Mouse (Mus musculus) kidney, adult 11 months (tissue): Measurements from ENCODE around the gene Ccdc148.

ENCODE experiments used
- DNase-seq: peaks from one replicate; pipeline ENCODE4 v3.0.0; 2022

Gene Ccdc148

DNA sequence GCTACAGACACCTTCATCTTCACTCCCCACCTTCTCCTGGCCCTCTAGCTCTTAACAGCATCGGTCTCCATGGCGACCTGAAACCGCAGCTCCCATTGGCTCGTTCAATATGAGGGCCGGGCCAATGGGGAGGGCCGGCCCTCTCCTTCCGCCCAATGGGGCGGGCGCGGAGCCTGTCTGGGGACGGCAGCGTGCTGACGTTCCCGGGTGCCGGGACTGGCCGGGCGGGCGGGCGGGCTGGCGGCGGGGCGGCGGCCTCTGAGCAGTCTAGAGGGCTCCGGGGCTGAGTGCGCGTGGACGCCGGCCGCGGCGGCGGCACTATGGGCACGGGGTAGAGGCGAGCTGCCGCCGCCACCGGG, at the start of gene Ccdc148, which contains the start of gene Pkp4:
Gene Ccdc148, minus strand, starts transcription at position 79 of the 359 bp plus-strand sequence.
Gene Pkp4, plus strand, starts transcription at position 246 of the 359 bp plus-strand sequence.
- peak; percentile 96 for DNase-seq

GRCm38 (mm10) chr2:59208276-59208675, 47.8 kb upstream of the Ccdc148 start:
- no peak for DNase-seq

DNA sequence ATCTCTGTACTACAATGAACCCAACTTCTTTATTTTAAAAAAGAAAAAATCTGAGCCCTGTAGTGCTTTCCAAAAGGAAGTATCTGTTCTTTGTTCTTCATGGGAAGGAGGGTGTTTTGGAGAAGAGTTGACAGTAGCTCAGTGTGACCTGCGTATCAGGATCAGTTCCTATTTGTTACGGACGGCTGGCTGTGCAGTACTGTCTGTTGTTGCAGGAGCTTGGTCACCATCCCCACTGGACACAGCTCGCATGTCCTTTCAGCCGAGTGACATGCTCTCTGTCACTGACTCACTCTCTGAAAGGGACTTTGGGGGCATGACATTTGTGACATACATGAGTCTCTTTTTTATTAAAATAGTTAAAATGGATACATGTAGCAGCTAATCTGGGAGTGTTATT, 47.2 kb upstream of the Ccdc148 start:
- no peak for DNase-seq

DNA sequence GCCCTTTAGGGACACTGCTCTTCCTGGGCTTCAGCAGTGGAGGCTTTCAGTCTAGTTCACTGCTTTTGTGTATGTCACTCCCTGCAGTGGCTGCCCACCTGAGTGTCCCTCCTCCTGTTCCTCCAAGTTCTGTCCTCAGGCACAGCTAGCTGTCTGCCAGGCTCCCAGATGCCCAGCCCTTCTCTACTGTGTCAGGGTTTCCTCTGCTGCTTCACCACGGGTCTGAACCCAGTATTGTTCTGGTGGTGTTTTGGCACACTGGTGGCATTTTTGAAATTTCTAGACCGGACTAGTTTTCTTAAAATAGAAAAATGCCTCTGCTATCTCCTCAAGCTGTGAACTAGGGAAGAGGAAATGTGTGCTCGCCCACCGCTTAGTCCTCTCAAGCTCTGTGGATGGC, 46.8 kb upstream of the Ccdc148 start:
- DNase-seq, result no peak

DNA sequence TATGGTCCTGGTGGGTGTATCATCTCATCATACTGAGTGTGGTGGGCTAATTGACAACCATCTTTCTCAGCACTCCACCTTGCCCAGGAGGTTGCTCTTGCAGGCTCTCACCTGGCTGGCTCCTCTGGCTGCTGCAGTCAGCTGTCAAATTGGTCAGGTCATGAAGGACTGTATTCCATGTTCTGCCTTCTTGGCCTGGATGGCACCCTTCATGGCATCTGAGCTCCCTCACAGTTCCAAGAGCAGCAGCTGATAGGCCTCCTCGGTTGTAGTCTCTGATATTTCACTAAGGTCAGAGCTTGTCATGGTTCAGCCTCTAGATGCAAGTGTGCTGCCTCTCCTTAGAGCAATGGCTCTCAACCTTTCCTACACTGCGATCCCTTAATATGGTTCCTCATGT, 45.7 kb upstream of the Ccdc148 start:
- DNase-seq, result no peak

DNA sequence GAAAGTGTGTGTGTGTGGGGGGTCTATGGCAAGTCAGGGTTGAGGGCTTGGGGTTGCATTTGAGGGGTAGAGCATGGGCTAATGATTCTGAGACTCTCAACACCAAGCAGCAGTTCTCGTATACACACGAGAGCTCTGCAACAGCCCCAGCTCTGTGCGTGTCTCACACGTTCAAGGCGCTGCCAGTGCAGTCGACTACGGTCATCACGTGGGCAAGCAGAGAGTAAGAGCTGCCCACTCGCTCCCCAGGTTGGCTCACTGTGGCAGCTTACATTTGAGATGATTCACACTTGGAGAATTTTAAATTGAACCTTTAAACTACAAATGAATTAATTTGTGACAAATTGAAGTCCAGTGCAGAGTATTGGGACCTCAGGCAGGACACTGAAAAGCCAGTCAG, 44.6 kb upstream of the Ccdc148 start:
- DNase-seq, result no peak

- DNase-seq, result no peak
Measured at GRCm38 (mm10) chr2:59203627-59204425, 43.3 kb upstream of the Ccdc148 start.

DNA sequence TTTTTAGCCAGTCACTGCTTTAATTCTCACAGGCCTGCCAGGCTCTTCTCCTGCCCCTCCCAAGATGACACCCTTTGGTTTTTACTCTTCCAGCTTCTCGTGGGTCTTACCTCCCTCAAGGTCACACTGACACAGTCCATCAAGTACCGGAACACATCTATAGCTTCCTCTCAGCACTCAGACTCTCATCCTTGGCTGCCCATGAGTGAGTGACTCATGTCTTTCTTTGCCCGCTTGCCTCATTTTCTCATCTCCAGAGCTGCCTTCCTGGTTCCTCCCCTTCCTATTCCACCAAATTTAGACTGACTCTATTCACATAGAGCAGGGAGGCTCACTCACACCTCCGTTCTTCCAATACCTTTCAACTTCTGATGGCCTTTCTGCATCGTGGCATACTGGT, 42.4 kb upstream of the Ccdc148 start:
- no peak for DNase-seq

DNA sequence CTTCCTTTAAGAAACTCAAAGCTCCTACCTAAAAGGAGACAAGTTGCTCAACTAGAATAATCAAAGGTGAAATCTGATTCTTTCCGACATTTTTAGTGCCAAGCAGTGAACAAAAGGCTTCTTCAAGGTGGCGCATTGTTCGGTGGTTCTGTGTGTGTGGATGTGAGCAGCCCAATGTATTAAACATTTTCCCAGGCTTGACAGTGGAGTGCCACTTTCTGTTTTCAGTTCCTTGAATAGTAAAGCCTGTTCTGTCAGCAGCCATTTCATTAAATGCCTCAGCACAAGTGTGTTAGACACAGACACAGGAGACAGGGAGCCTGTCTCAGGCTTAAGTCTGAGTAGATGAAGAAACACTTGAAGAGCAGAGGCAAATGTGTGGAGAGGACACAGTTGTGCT, 40.0 kb upstream of the Ccdc148 start:
- DNase-seq, result no peak

DNA sequence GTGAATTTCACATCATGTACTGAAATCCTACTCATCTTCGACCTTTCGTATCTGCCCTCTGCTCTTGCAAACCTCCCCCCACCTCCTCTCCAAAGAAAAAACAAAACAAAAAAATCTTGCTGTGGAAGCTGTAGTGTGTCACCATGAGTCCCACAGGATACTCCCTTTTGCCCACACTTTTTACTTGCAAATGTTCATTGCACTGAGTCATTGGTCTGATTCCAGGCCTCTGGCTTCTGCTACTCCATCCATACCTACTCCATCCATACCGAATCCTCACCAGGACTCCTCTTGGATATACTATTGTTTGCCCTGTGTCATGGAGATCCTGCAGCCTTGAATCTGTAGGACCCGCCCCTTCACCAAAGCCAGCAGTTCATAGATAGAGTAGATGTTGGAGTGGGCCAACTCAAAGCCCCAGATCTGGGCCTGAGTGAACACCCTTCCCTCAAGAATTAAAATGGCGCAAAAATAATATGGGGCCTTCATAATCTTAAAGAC, 39.0 kb upstream of the Ccdc148 start:
- DNase-seq, result no peak

GRCm38 (mm10) chr2:59197156-59197555, 36.7 kb upstream of the Ccdc148 start:
- no peak for DNase-seq

- DNase-seq, result no peak
Measured at GRCm38 (mm10) chr2:59193117-59193516, 32.6 kb upstream of the Ccdc148 start.

DNA sequence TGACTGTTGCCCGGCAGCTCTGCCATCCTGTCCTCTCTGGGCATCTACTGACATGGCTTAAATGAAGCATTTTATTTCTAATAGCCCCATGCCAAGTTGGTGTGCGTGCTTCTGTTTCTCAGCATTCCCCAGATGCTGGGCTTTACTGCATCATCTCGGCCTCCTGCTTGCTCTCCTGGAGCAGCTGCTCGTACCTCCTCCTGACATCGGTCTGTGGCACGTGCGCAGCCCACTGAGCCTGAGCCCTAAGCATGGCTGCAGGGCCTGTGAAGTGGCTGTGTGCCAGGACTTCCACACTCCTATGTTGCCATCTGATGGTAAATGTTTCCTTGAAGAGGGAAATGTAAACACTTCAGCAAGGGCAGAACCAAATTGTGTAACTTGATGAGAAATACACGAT, 31.0 kb upstream of the Ccdc148 start:
- no peak for DNase-seq

DNA sequence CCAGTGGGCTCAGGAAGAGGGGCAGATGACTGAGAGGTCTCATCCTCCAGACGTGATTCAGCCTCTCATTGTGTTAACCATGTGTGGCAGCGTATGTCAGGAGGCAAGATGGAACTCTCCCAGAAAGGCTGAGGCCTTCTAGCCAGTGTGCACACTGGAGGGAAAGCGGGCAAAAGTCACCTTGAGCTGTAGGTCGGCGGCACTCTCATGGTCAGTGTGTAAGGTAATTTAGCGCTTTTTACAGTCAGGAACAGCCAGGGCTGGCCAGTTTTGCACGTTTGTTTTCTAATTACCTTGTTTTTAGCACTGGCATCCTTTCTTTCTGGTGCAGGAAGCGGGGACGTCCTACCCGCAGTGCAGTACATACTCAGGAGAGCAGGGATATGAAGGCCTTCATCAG, 29.7 kb upstream of the Ccdc148 start:
- DNase-seq, result peak; percentile 50

DNA sequence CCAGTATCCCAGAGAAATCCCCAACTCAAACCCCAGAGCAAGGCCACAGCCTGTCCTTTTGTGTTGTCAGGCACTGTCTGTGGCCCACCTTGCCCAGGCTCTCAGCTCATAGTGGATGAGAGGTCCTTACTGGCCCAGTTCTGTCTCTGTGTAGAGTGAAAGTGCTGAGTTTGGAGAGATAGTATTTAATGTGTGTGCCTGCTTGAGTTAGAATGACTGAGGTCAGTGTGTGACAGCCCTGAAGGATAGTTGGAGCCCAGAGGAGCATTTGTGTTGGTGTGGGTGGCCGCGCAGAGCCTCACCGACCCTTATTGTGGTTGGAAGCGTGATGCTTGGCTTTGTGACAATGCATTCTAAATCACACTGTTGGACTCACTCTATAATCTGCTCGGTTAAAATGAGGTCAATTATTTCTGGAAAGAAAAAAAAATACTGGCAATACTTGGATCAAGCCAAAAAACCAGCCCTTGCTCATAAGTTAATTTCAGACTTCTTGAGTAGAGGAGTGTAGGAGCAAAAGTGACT, 29.2 kb upstream of the Ccdc148 start:
- DNase-seq, result no peak

DNA sequence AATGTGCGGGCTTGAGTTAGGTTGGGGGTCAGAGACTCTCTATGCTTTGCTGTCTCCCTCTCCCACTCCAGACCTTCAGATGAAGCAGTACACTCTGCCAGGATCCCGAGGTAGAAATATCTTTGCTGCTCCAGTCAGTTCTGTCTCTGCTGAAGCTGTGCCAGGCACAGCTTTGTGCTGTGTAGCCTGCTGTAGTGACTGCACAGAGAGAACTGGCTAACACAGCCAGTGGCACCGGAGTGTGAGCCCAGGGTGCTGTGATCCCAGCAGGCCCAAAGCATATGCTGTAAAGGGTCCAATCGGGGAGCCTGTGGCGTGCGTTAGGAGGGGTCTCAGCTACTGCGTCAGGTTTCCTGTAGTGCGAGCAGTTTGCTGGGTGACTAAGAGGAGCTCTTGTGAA, 27.8 kb upstream of the Ccdc148 start:
- no peak for DNase-seq

DNA sequence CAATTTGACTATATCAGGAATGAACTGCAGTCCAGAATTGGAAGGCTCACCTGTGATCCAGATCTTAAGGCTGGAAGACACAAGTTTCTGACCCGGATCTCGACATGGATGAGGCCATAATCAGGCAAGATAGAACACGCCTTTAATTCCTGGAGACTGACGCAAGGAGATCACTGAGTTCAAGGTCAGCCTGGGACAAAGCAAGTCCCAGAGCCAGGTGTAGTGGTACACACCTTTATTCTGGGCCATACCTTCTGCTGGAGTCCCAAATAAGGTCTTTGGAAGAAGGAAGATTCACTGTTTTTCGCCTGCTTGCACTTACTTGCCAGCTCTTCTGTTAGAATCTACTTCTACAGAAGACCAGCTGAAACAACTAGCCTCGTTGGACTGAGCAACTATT, 26.5 kb upstream of the Ccdc148 start:
- no peak for DNase-seq

DNA sequence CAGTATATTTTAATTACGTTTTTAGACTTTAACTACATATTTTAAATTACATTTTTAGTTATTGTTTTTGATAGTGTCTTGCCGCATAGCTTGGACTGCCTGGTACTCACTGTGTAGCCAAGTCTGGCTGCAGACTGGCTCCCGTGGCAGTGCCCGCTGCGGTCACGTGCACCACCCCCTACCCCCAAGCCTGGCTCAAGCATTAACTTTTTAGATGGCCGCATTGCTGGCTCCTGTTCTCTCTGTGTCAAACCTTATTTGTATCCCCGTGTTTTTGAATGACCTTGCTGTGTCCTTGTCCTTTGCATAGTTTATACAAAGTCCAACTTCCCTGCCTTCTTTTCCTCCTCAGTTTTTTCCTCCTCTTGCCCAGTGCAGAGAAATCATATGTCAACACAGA, 25.6 kb upstream of the Ccdc148 start:
- peak; percentile 85 for DNase-seq

DNA sequence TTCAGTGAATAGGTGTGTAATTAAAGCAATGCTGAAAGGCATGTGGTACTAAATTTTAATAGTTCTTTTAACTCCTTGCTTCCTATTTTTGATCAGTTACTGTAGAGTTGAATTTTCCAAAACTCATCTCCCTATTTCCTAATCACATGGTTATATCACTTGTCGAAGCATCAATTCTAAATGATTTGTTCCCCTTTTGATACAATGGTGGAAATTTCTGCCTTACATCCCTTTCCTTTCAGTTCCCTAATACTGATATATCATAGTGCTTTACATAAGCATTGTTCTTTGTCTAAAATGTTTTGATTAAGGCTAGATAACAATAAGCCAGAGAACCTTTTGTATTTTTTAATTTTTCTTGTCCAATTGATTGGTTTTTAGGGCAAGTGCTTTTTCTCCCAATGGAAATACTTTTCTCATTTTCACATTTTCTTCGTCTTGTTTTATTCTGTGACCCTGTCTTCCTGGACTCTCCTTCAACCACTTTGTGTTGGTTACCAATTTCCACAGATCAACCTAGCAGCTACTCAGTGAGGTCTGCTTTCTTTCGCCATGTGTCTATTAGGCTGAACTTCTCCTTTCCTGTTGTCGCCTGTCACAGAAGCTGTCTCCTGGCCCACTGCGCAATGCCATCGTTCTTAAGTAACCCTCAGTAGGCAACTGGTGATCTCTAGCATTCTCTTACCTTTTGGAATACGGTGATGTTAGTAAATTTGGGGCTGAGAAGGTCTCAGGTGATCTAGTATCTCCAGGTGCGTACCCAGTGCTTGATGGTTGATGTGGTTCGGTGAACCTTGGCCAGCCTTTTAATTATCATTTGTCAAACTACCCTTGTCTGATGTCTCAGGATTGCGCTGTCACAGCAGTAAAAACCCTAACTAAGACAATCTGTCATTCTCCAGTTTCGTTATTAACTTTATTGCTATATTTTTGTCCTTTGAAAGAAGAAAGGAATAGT, 23.9 kb upstream of the Ccdc148 start:
- DNase-seq, result no peak

DNA sequence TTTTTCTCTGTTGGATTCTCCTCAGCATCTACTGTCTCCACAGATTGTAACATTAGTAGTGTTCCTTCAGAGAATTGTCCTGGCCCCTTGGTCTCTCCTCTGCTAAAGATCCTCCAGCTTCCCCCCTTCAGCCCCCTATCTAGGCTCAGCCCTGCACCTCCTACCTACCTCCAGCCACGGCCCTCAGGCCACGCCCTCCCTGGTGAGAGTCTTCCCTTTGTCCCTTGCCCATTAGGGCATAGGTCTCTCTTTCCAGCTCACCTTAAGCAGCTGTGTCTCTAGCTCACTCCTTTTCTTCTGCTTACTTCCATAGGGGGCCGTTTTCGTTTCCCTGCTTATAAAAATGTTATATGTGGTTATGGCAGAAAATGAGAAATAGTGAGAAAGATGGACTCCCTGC, 23.1 kb upstream of the Ccdc148 start:
- no peak for DNase-seq

DNA sequence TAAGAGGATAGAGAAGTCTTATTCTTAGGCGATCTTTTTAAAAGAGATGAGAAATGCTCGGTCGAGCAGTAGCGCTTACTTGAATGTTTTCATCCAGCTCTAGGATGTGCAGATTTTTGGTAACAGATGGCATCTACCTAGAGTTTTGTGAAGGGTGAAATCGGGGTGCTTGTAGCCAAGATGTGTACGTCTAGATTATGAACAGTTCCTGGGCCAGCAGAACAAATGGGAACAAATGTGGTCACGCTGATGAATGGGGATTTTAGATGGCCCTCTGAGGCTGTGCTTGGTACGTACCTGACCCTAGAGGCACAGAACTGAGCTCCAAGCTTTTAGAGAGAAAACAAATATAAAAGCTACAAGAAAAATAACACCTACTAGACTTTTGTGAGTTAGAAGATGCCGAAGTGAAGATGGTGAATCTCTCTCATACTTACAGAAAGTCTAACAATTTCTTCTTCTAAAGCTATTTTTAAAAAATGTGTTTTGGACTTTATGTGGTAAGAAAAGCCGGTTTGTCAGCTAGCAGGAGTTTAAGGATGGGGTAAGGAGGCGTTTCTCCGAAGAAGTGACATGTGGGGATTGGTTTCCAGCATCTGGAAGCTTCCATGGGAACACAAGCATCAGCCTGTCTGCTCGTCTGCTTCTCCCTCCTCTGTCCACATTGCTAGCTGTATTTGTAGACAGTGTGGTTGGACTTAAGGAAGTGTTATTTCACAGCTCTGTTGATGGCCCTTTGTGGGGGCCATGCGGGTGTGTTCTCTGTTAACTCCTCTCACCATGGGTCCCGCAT, 21.0 kb upstream of the Ccdc148 start:
- peak; percentile 2 for DNase-seq

DNA sequence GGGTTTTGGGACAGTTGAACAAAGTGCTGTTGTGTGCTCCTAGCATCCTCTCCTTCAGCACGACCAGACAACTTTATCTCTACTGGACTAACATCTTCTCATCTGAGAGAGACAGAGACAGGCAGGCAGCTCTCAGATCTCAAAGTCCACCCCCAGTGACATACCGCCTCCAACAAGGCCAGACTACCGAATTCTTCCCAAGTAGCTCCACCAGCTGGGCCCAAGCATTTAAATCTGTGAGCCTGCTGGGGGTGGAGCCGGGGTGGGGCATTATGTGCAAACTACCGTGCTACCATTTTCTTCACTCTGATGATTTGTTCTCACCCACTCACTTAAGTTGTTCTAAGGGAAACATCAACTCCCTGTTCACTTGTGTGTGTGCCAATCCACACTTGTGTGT, 19.0 kb upstream of the Ccdc148 start:
- DNase-seq, result no peak

GRCm38 (mm10) chr2:59178960-59179359, 18.5 kb upstream of the Ccdc148 start:
- DNase-seq, result no peak
